Mouse (Mus musculus): ENCODE measurements at regions not wholly inside any gene's neighbourhood (a gene's known extent, or its start where the extent isn't known, plus 50 kb on each side); places are given as distances from the start of the nearest gene placed in this dataset.

- no peak overlapping the region for H3K27ac ChIP-seq (ENCODE audit: low read length)
- no peaks in the 10 kb centered on the region for H3K27me3 ChIP-seq (ENCODE audit: control insufficient read depth, insufficient read depth, low read depth, low read length)
- H3K9me3 ChIP-seq (ENCODE audit: control insufficient read depth, low read length) = no peaks in the 10 kb centered on the region
- H3K4me1 ChIP-seq (replicated peaks; ENCODE audit: control insufficient read depth, insufficient read depth, low read length) = no peaks in the 10 kb centered on the region; the same call in 1 of the 2 replicates
- no peak overlapping the region for H3K4me3 ChIP-seq (ENCODE audit: low read length)
- no peak for ATAC-seq (ENCODE audit: low read depth)
- H3K9ac ChIP-seq (ENCODE audit: low read length) = no peak overlapping the region
- no peak overlapping the region for H3K4me2 ChIP-seq (ENCODE audit: low read depth, low read length)
- H3K36me3 ChIP-seq (ENCODE audit: control insufficient read depth, insufficient read depth, low read length) = no peaks in the 10 kb centered on the region
- WGBS = 60% methylated on average over 2 of the region's 2 CpGs
Measured at GRCm38 (mm10) chr1:75728859-75729258, 182.8 kb downstream of the Slc4a3 start.

GRCm38 (mm10) chr1:75733791-75734190, 187.7 kb downstream of the Slc4a3 start:
- Histone ChIP-seq H3K4me1 (replicated peaks; ENCODE audit: control insufficient read depth, insufficient read depth, low read length) (no peaks in the 10 kb centered on the region; the same call in 1 of the 2 replicates), H3K27me3 (ENCODE audit: control insufficient read depth, insufficient read depth, low read depth, low read length) (no peaks in the 10 kb centered on the region), H3K27ac (ENCODE audit: low read length) (no peak overlapping the region), H3K9ac (ENCODE audit: low read length) (no peak overlapping the region), H3K4me3 (ENCODE audit: low read length) (no peak overlapping the region), H3K4me2 (ENCODE audit: low read depth, low read length) (no peak overlapping the region), H3K9me3 (ENCODE audit: control insufficient read depth, low read length) (no peaks in the 10 kb centered on the region), H3K36me3 (ENCODE audit: control insufficient read depth, insufficient read depth, low read length) (no peaks in the 10 kb centered on the region)
- 29% methylated on average over 4 of the region's 4 CpGs for WGBS
- no peak for ATAC-seq (ENCODE audit: low read depth)

- no peaks in the 10 kb centered on the region for H3K27me3 ChIP-seq (ENCODE audit: control insufficient read depth, insufficient read depth, low read depth, low read length)
- WGBS = 60% methylated on average over 5 of the region's 5 CpGs
Measured at GRCm38 (mm10) chr1:75738651-75739050, 192.6 kb downstream of the Slc4a3 start.

GRCm38 (mm10) chr1:75749665-75750221, 203.7 kb downstream of the Slc4a3 start:
- Histone ChIP-seq H3K27me3 (ENCODE audit: control insufficient read depth, insufficient read depth, low read depth, low read length) (no peaks in the 10 kb centered on the region), H3K27ac (ENCODE audit: low read length) (no peak overlapping the region), H3K4me1 (replicated peaks; ENCODE audit: control insufficient read depth, insufficient read depth, low read length) (no peaks in the 10 kb centered on the region; the same call in 1 of the 2 replicates), H3K36me3 (ENCODE audit: control insufficient read depth, insufficient read depth, low read length) (no peaks in the 10 kb centered on the region), H3K4me2 (ENCODE audit: low read depth, low read length) (peak overlapping the region; percentile 24; the same call in 1 of the 2 replicates), H3K9me3 (ENCODE audit: control insufficient read depth, low read length) (no peaks in the 10 kb centered on the region), H3K4me3 (ENCODE audit: low read length) (no peak overlapping the region), H3K9ac (ENCODE audit: low read length) (no peak overlapping the region)
- ATAC-seq (ENCODE audit: low read depth) = no peak
- 46% methylated on average over 10 of the region's 10 CpGs for WGBS

More at GRCm38 (mm10) chr1:75738651-75739050, 192.6 kb downstream of the Slc4a3 start:
- no peak overlapping the region for H3K4me3 ChIP-seq (ENCODE audit: low read length)
- no peaks in the 10 kb centered on the region for H3K36me3 ChIP-seq (ENCODE audit: control insufficient read depth, insufficient read depth, low read length)
- no peak overlapping the region for H3K27ac ChIP-seq (ENCODE audit: low read length)
- H3K4me1 ChIP-seq (replicated peaks; ENCODE audit: control insufficient read depth, insufficient read depth, low read length) = no peaks in the 10 kb centered on the region; the same call in 1 of the 2 replicates
- H3K4me2 ChIP-seq (ENCODE audit: low read depth, low read length) = no peak overlapping the region
- no peak overlapping the region for H3K9ac ChIP-seq (ENCODE audit: low read length)
- H3K9me3 ChIP-seq (ENCODE audit: control insufficient read depth, low read length) = no peaks in the 10 kb centered on the region
- no peak for ATAC-seq (ENCODE audit: low read depth)

GRCm38 (mm10) chr1:75772131-75772530, 226.1 kb downstream of the Slc4a3 start:
- H3K27ac ChIP-seq (ENCODE audit: low read length) = no peak overlapping the region
- 55% methylated on average over 5 of the region's 5 CpGs for WGBS
- no peak for ATAC-seq (ENCODE audit: low read depth)
- no peaks in the 10 kb centered on the region for H3K9me3 ChIP-seq (ENCODE audit: control insufficient read depth, low read length)
- H3K27me3 ChIP-seq (ENCODE audit: control insufficient read depth, insufficient read depth, low read depth, low read length) = no peaks in the 10 kb centered on the region
- no peaks in the 10 kb centered on the region for H3K4me1 ChIP-seq (replicated peaks; ENCODE audit: control insufficient read depth, insufficient read depth, low read length)
- H3K36me3 ChIP-seq (ENCODE audit: control insufficient read depth, insufficient read depth, low read length) = no peaks in the 10 kb centered on the region
- no peak overlapping the region for H3K4me2 ChIP-seq (ENCODE audit: low read depth, low read length)
- no peak overlapping the region for H3K9ac ChIP-seq (ENCODE audit: low read length)
- H3K4me3 ChIP-seq (ENCODE audit: low read length) = no peak overlapping the region

- Histone ChIP-seq H3K9ac (ENCODE audit: low read length) (no peak overlapping the region), H3K27ac (ENCODE audit: low read length) (no peak overlapping the region), H3K4me3 (ENCODE audit: low read length) (no peak overlapping the region), H3K9me3 (ENCODE audit: control insufficient read depth, low read length) (no peaks in the 10 kb centered on the region), H3K36me3 (ENCODE audit: control insufficient read depth, insufficient read depth, low read length) (no peaks in the 10 kb centered on the region), H3K4me2 (ENCODE audit: low read depth, low read length) (no peak overlapping the region), H3K27me3 (ENCODE audit: control insufficient read depth, insufficient read depth, low read depth, low read length) (no peaks in the 10 kb centered on the region), H3K4me1 (replicated peaks; ENCODE audit: control insufficient read depth, insufficient read depth, low read length) (no peaks in the 10 kb centered on the region)
- WGBS = 71% methylated on average over 5 of the region's 5 CpGs
- ATAC-seq (ENCODE audit: low read depth) = no peak
Measured at GRCm38 (mm10) chr1:75773014-75773413, 226.9 kb downstream of the Slc4a3 start.

- Histone ChIP-seq H3K27ac (ENCODE audit: low read length) (no peak overlapping the region), H3K36me3 (ENCODE audit: control insufficient read depth, insufficient read depth, low read length) (no peaks in the 10 kb centered on the region), H3K27me3 (ENCODE audit: control insufficient read depth, insufficient read depth, low read depth, low read length) (no peaks in the 10 kb centered on the region), H3K9ac (ENCODE audit: low read length) (no peak overlapping the region), H3K4me3 (ENCODE audit: low read length) (no peak overlapping the region), H3K4me1 (replicated peaks; ENCODE audit: control insufficient read depth, insufficient read depth, low read length) (no peaks in the 10 kb centered on the region), H3K4me2 (ENCODE audit: low read depth, low read length) (no peak overlapping the region), H3K9me3 (ENCODE audit: control insufficient read depth, low read length) (no peaks in the 10 kb centered on the region; the same call in 1 of the 2 replicates)
- WGBS = 72% methylated on average over 8 of the region's 8 CpGs
- no peak for ATAC-seq (ENCODE audit: low read depth)
Measured at GRCm38 (mm10) chr1:75778889-75779288, 232.8 kb downstream of the Slc4a3 start.

GRCm38 (mm10) chr1:75783206-75783605, 237.1 kb downstream of the Slc4a3 start:
- H3K27ac ChIP-seq (ENCODE audit: low read length) = no peak overlapping the region
- H3K9ac ChIP-seq (ENCODE audit: low read length) = no peak overlapping the region
- no peak overlapping the region for H3K4me3 ChIP-seq (ENCODE audit: low read length)
- no peaks in the 10 kb centered on the region for H3K36me3 ChIP-seq (ENCODE audit: control insufficient read depth, insufficient read depth, low read length)
- WGBS = 48% methylated on average over 2 of the region's 2 CpGs
- H3K27me3 ChIP-seq (ENCODE audit: control insufficient read depth, insufficient read depth, low read depth, low read length) = no peaks in the 10 kb centered on the region
- H3K9me3 ChIP-seq (ENCODE audit: control insufficient read depth, low read length) = no peaks in the 10 kb centered on the region; the same call in 1 of the 2 replicates
- H3K4me2 ChIP-seq (ENCODE audit: low read depth, low read length) = no peak overlapping the region
- no peaks in the 10 kb centered on the region for H3K4me1 ChIP-seq (replicated peaks; ENCODE audit: control insufficient read depth, insufficient read depth, low read length)
- ATAC-seq (ENCODE audit: low read depth) = no peak

GRCm38 (mm10) chr1:75786173-75786820, 240.2 kb downstream of the Slc4a3 start:
- Histone ChIP-seq H3K36me3 (ENCODE audit: control insufficient read depth, insufficient read depth, low read length) (no peaks in the 10 kb centered on the region), H3K9me3 (ENCODE audit: control insufficient read depth, low read length) (no peaks in the 10 kb centered on the region; the same call in 1 of the 2 replicates), H3K4me1 (replicated peaks; ENCODE audit: control insufficient read depth, insufficient read depth, low read length) (no peaks in the 10 kb centered on the region), H3K9ac (ENCODE audit: low read length) (no peak overlapping the region), H3K27ac (ENCODE audit: low read length) (no peak overlapping the region), H3K27me3 (ENCODE audit: control insufficient read depth, insufficient read depth, low read depth, low read length) (no peaks in the 10 kb centered on the region), H3K4me2 (ENCODE audit: low read depth, low read length) (no peak overlapping the region), H3K4me3 (ENCODE audit: low read length) (no peak overlapping the region)
- no peak for ATAC-seq (ENCODE audit: low read depth)
- WGBS = 43% methylated on average over 10 of the region's 10 CpGs

Measured in lung, embryonic 16.5 days (tissue).